7 mouse cellular contexts compared by ENCODE assay signal in genomic region chr16:42874456-42874855, GRCm38 (mm10). TPM values are rescaled to one million over a fixed set of nuclear protein-coding genes. Genes with fewer than 3 reads are reported as not detected.
DNase-seq lines count a peak whose midpoint lies in the region; ATAC-seq and TF ChIP-seq lines count a peak whose summit lies in the region.

No protein-coding gene starts in this region.

- H3K36me3 ChIP-seq in ES-Bruce4 (ENCODE audit: control insufficient read depth, insufficient read depth, low read length, poor library complexity, severe bottlenecking) (no peaks in the 10 kb centered on the region), macrophage (ENCODE audit: inconsistent target) (no peaks in the 10 kb centered on the region)
- H3K36me3 ChIP-seq in embryonic facial prominence, embryonic 15.5 days = no peaks in the 10 kb centered on the region

- intact Hi-C loops in heart, postnatal 10 days (cut with DNase I) = loop anchor here (5.0 kb wide), 1 partner anchor 37 kb away; no protein-coding TSS in a partner anchor

- no peak for TF ChIP-seq CTCF in ES-Bruce4 (IDR thresholded peaks at IDR 0.05; ENCODE audit: low read depth, low read length)

- H3K27ac ChIP-seq in ES-Bruce4 (ENCODE audit: insufficient read depth, low read length) (peak overlapping the region; percentile 59), macrophage (peak overlapping the region; percentile 81)
- peak overlapping the region; percentile 96 for H3K27ac ChIP-seq in embryonic facial prominence, embryonic 15.5 days (replicated peaks)

- TF ChIP-seq EP300 in ES-Bruce4 (IDR thresholded peaks at IDR 0.05; ENCODE audit: insufficient read depth, low read depth, low read length) = no peak

- peak overlapping the region; percentile 52 for H3K4me2 ChIP-seq in embryonic facial prominence, embryonic 15.5 days (replicated peaks)

- no peaks in the 10 kb centered on the region for H3K79me2 ChIP-seq in macrophage (ENCODE audit: inconsistent target)

- TF ChIP-seq POLR2A in ES-Bruce4 (IDR thresholded peaks at IDR 0.05; ENCODE audit: insufficient read depth, low read length) = no peak

- ATAC-seq in embryonic facial prominence, embryonic 15.5 days (ENCODE audit: insufficient number of reproducible peaks, low FRiP score, low TSS enrichment, low read depth) = no peak

- 0% methylated on average over 5 of the region's 5 CpGs for WGBS in embryonic facial prominence, embryonic 15.5 days
- 5% methylated on average over 5 of the region's 5 CpGs for WGBS in macrophage (ENCODE audit: missing documents)

- H3K4me3 ChIP-seq in ES-Bruce4 (ENCODE audit: low read depth, low read length) (peak overlapping the region; percentile 50), macrophage (ENCODE audit: inconsistent target) (peak overlapping the region; percentile 48)
- H3K4me3 ChIP-seq in embryonic facial prominence, embryonic 15.5 days (replicated peaks) = peak overlapping the region; percentile 72

- H3K9ac ChIP-seq in ES-Bruce4 (ENCODE audit: low read depth, poor library complexity, severe bottlenecking) = peak overlapping the region; percentile 54
- peak overlapping the region; percentile 50 for H3K9ac ChIP-seq in embryonic facial prominence, embryonic 15.5 days

- no peaks in the 10 kb centered on the region for H3K4me1 ChIP-seq in ES-Bruce4 (ENCODE audit: control insufficient read depth, insufficient read depth, low read length)
- no peaks in the 10 kb centered on the region for H3K4me1 ChIP-seq in embryonic facial prominence, embryonic 15.5 days

- DNase-seq in ZHBTc4 (ENCODE audit: low read depth, low spot score) = peak; percentile 60
- peak; percentile 68 to 73 for DNase-seq in heart, postnatal 10 days
- peak; percentile 61 to 78 for DNase-seq in kidney, postnatal 4 days
- peak; percentile 66 for DNase-seq in testis, postnatal 10 days (ENCODE audit: low spot score)

- no peaks in the 10 kb centered on the region for H3K9me3 ChIP-seq in ES-Bruce4 (replicated peaks; ENCODE audit: control insufficient read depth, insufficient read depth, low read length, poor library complexity, severe bottlenecking)
- no peaks in the 10 kb centered on the region for H3K9me3 ChIP-seq in embryonic facial prominence, embryonic 15.5 days (replicated peaks)

- no peaks in the 10 kb centered on the region for H3K27me3 ChIP-seq in ES-Bruce4 (ENCODE audit: control insufficient read depth, insufficient read depth, low read length, poor library complexity, severe bottlenecking)
- H3K27me3 ChIP-seq in embryonic facial prominence, embryonic 15.5 days = no peaks in the 10 kb centered on the region

RNA-seq across cellular contexts. Expression of gene Zbtb20, which starts 1.2 kb away (rescaled TPM):
- 7.9 and 9.9 TPM in 2 replicates for polyA plus RNA-seq in ES-Bruce4 (2011; ENCODE audit: insufficient read depth, insufficient read length, low read depth, missing spikeins)
- 22.4 and 24.0 TPM in 2 replicates for polyA plus RNA-seq in embryonic facial prominence, embryonic 15.5 days (2015; fragmentation: Nextera tagmentation; extraction: Ambion mirVana)
- 100 to 1,000 TPM; 149 to 160 TPM for total RNA-seq in heart, postnatal 10 days (2021)
- total RNA-seq in macrophage (2018; cell fraction: chromatin; rRNA removed) = 100 to 1,000 TPM in 8 of 26 experiments, 10 to 100 TPM in 18; 48.3 to 117 (median 90.1) TPM
- 10 to 100 TPM in 15 of 26 experiments, 1 to 10 TPM in 11; 7.7 to 18.0 (median 10.3) TPM for total RNA-seq in macrophage (2018; cell fraction: cytosol; rRNA removed)
- 10 to 100 TPM; 29.9 to 78.2 (median 53.2) TPM for total RNA-seq in macrophage (2018; cell fraction: nucleus; rRNA removed)
- 2.9 to 5.2 TPM (median 4.8 TPM) in 3 replicates for polyA plus RNA-seq in macrophage (2018)
